ENCODE assay signal across 21 mouse cellular contexts in genomic region chr11:118280218-118280617, GRCm38 (mm10).
"Had no signal": no experiment of that assay in that cellular context is flagged by ENCODE, and none has a peak within 500 bp of the region (broad histone marks: within the 10 kb centered on the region; RNA-seq: fewer than 3 reads in every experiment).

No protein-coding gene starts in this region.

- H3K9me3 ChIP-seq: lung, embryonic 15.5 days; megakaryocyte, embryonic 14.5 days; midbrain, embryonic 13.5 days; midbrain, embryonic 15.5 days; neural tube, embryonic 13.5 days; neural tube, embryonic 15.5 days had no signal

- ATAC-seq: liver, postnatal 0 days; lung, postnatal 0 days; midbrain, embryonic 13.5 days; midbrain, embryonic 15.5 days had no signal

- H3K4me1 ChIP-seq: midbrain, embryonic 13.5 days; midbrain, embryonic 15.5 days; neural tube, embryonic 13.5 days; neural tube, embryonic 15.5 days had no signal

- DNase-seq: liver, postnatal 0 days; lung, adult 2 months; lung, postnatal 14 days; lung, postnatal 36 days; retina, postnatal 1 day; right cerebral cortex, adult 18-20 months; right cerebral cortex, postnatal 25 days; right cerebral cortex, postnatal 4 days; spleen, adult 18-20 months; thymus, adult 18-20 months; thymus, postnatal 14 days; thymus, postnatal 36 days had no signal

- H3K9ac ChIP-seq: liver, postnatal 0 days; lung, embryonic 15.5 days; midbrain, embryonic 13.5 days; midbrain, embryonic 15.5 days; neural tube, embryonic 13.5 days; neural tube, embryonic 15.5 days had no signal

- H3K27ac ChIP-seq: lung, embryonic 15.5 days; macrophage; midbrain, embryonic 13.5 days; midbrain, embryonic 15.5 days; neural tube, embryonic 13.5 days; neural tube, embryonic 15.5 days had no signal

- H3K4me2 ChIP-seq: lung, embryonic 15.5 days; midbrain, embryonic 11.5 days; midbrain, embryonic 13.5 days; midbrain, embryonic 15.5 days; neural tube, embryonic 13.5 days; neural tube, embryonic 15.5 days had no signal

- H3K27me3 ChIP-seq: lung, embryonic 15.5 days; megakaryocyte, embryonic 14.5 days; midbrain, embryonic 13.5 days; midbrain, embryonic 15.5 days; neural tube, embryonic 13.5 days; neural tube, embryonic 15.5 days had no signal

- H3K4me3 ChIP-seq: lung, embryonic 15.5 days; megakaryocyte, embryonic 14.5 days; midbrain, embryonic 13.5 days; midbrain, embryonic 15.5 days; neural tube, embryonic 13.5 days; neural tube, embryonic 15.5 days had no signal
